Mouse (Mus musculus) macrophage (primary cell): ENCODE results near the gene Inpp5k. TPM values are rescaled to one million over a fixed set of nuclear protein-coding genes. Genes with fewer than 3 reads are reported as not detected.
A peak's percentile ranks its signal among the peaks of the same experiment; 100 is the strongest.

ENCODE experiments used
- H3K27ac ChIP-seq: fragments of 350-480 bp; formaldehyde crosslinking; 2 replicates; pipeline ENCODE4 v1.9.0; 2021
- H3K36me3 ChIP-seq: fragments of 350-480 bp; formaldehyde crosslinking; 2 replicates; pipeline ENCODE4 v1.9.0; 2021; ENCODE audit errors: inconsistent target
- H3K4me3 ChIP-seq: fragments of 350-480 bp; formaldehyde crosslinking; 2 replicates; pipeline ENCODE4 v1.9.0; 2021; ENCODE audit errors: inconsistent target
- H3K79me2 ChIP-seq: fragments of 350-480 bp; formaldehyde crosslinking; 2 replicates; pipeline ENCODE4 v1.9.0; 2021; ENCODE audit errors: inconsistent target
- WGBS: methylation state at CpG from one replicate; pipeline ENCODE4 v1.1.7; 2026; ENCODE audit warnings: inconsistent platforms; ENCODE audit not compliant: missing documents; 5-methylcytosine and 5-hydroxymethylcytosine counted together
- polyA plus RNA-seq: library from polyadenylated mRNA; stranded (reverse); fragments of 250-400 nt; gene quantifications from 3 replicates; pipeline ENCODE4 v1.2.4, GENCODE M21; 2018; ENCODE audit warnings: inconsistent platforms

Inpp5k gene
- polyA plus RNA-seq, 1 experiment from 2014 or later, result 38.4 TPM

DNA sequence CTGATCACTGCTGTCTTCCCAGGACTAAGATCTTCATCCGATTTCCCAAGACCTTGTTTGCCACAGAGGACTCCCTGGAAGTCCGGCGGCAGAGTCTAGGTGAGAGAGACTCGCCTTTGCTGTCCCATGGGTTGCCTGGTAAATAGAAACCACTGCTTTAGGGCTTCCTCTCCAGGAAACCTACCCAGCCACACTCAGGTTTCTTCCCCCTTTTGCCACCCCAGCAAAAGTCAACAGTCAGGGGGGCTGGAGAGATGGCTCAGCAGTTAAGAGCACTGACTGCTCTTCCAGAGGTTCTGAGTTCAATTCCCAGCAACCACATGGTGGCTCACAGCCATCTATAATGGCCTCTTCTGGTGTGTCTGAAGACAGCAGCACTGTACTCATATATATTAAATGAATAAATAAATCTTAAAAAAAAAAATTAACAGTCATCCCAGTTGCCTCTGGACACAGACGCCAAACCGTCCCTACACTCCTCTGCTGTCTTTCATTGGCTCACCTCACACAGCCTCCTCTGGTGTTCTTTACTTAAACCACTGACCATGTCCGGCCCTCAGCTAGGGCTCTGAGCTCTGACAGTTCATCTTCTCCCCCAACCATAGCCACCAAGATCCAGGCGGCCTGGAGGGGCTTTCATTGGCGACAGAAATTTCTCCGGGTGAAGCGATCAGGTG lies 38.5 kb downstream of the Inpp5k start:
- H3K27ac ChIP-seq, result no peak overlapping the region
- no peak overlapping the region for H3K4me3 ChIP-seq
- H3K79me2 ChIP-seq, result no peaks in the 10 kb centered on the region; the same call in 1 of the 2 replicates
- WGBS, result 71% methylated on average over 11 of the region's 11 CpGs
- H3K36me3 ChIP-seq, result peaks cover 85% of the 10 kb centered on the region

DNA sequence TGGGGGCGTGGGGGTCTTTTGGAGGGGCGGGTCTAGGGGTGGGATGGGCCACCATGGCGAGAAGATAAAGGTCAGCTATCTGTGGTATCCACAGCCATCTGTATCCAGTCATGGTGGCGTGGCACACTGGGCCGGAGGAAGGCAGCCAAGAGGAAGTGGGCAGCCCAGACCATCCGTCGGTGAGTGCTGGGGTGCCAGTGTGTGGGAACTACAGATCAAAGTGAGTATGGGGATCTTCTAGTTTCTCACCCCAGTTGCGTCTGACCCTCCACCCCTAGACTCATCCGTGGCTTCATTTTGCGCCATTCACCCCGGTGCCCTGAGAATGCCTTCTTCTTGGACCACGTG lies 39.0 kb downstream of the Inpp5k start:
- Histone ChIP-seq H3K79me2 (no peaks in the 10 kb centered on the region; the same call in 1 of the 2 replicates), H3K4me3 (no peak overlapping the region), H3K36me3 (peaks cover 82% of the 10 kb centered on the region), H3K27ac (no peak overlapping the region)
- WGBS, result 45% methylated on average over 12 of the region's 12 CpGs

DNA sequence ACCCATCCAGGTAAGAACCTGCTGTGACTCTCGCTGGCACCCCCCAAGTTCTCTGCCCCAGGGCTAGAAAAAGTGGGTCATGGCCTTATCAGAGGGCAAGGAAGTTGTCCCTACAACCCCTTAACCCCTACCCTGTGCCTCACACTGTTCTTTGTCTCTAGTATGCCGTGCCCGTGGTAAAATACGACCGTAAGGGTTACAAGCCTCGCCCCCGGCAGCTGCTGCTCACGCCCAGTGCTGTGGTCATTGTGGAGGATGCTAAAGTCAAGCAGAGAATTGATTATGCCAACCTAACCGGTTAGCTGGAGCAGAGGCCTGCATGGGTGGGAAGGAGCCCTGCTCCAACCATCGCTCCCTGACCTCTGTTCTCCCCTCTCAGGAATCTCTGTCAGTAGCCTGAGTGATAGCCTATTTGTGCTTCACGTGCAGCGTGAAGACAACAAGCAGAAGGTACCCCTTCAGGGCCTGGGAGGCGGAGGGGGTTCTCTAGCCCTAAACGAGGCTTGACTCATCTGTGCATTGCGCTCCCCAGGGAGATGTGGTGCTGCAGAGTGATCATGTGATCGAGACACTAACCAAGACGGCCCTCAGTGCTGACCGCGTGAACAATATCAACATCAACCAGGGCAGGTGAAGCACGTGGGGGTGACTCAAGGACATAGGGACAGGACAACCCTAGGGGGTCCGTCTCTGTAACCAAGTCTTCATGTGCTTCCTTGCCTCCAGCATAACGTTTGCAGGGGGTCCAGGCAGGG lies 40.8 kb downstream of the Inpp5k start:
- no peaks in the 10 kb centered on the region; the same call in 1 of the 2 replicates for H3K79me2 ChIP-seq
- 94% methylated on average over 21 of the region's 22 CpGs for WGBS
- H3K36me3 ChIP-seq, result peaks cover 65% of the 10 kb centered on the region
- H3K4me3 ChIP-seq, result no peak overlapping the region
- H3K27ac ChIP-seq, result no peak overlapping the region

DNA sequence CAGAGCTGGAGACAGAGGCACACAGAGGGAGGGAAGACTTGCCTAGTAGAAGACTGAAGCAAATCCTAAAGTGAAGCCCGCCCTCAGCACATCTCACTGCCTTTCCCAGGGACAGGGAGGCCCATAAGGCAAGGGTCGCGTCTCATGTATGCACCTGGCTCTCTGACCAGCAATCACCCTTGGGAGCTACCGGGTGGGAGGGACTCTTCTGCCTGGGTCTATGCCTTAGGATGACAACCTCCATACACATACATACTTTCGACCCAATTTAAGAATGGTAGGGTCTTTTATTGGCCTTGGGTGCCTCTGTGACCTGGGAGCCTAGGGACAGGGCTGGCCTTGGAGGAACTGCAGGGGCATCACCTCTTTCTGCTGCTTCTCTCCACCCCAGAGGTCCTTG lies 42.6 kb downstream of the Inpp5k start:
- H3K4me3 ChIP-seq, result no peak overlapping the region
- peaks cover 52% of the 10 kb centered on the region for H3K36me3 ChIP-seq
- H3K79me2 ChIP-seq, result no peaks in the 10 kb centered on the region
- H3K27ac ChIP-seq, result no peak overlapping the region
- WGBS, result 100% methylated on average over 5 of the region's 5 CpGs

DNA sequence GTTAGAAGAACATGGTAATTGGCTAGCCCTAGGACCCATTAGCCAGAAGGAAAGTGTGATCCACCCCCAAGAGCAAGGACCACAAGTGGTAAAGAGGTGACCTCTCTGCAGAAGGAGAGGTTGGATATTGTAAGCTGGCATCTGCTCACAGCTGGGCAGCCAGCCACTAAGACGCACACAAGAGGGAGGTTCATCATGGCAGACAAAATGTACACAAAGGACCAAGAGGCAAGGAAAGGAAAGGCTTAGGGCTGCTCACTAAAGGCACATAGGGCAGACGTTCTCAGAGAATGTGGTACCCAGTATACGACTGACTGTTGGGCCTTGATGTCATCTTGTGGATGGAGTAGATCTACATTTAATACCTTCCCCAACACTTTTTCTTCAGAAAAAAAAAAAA lies 44.1 kb downstream of the Inpp5k start:
- 83% methylated on average over 1 of the region's 3 CpGs for WGBS
- H3K36me3 ChIP-seq, result peaks cover 38% of the 10 kb centered on the region

DNA sequence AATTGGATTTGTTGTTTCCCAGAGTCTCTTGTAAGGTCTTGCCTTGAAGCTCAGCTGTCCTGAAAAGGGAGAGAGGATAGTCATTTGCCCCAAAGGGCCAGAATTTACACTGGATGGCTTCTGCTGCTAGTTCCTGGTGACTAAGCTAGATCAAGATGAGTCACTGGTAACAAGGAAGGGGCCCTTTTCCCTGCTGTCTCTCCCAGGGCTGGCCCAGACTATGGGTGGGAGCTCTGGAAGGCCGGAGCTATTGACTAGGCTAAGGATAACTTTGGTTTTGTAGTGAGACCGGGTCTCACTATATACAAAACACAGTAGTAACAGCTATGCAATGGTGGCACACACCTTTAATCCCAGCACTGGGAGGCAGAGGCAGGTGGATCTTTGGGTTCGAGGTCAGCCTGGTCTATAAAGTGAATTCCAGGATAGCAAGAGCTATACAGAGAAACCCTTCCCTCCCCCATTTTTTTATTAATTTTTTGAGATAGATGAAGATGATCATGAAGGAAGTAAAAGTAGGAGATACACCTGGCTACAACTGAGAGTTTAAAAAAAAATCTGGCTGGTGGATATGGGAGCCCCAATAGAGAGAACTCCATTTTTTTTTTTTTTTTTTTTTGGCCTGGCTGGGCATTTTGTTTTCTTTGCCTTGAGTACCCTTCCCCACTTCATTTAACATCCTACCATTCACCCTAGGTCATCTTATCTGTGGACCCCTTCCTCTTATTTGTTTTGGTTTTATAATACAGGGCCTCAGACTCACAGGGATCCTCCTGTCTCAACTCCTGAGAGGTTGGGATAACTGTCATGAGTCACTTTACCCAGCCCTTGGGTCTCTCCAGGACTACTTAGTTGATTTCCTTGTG lies 47.3 kb downstream of the Inpp5k start:
- peak overlapping the region; percentile 32 for H3K4me3 ChIP-seq
- peak overlapping the region; percentile 68 for H3K27ac ChIP-seq
- 65% methylated on average over 3 of the region's 3 CpGs for WGBS
- peaks cover 13% of the 10 kb centered on the region; the same call in 1 of the 2 replicates for H3K36me3 ChIP-seq
- peaks cover 39% of the 10 kb centered on the region for H3K79me2 ChIP-seq

More for the DNA sequence above, 44.1 kb downstream of the Inpp5k start:
- Histone ChIP-seq H3K4me3 (no peak overlapping the region), H3K27ac (no peak overlapping the region), H3K79me2 (peaks cover 6% of the 10 kb centered on the region)

DNA sequence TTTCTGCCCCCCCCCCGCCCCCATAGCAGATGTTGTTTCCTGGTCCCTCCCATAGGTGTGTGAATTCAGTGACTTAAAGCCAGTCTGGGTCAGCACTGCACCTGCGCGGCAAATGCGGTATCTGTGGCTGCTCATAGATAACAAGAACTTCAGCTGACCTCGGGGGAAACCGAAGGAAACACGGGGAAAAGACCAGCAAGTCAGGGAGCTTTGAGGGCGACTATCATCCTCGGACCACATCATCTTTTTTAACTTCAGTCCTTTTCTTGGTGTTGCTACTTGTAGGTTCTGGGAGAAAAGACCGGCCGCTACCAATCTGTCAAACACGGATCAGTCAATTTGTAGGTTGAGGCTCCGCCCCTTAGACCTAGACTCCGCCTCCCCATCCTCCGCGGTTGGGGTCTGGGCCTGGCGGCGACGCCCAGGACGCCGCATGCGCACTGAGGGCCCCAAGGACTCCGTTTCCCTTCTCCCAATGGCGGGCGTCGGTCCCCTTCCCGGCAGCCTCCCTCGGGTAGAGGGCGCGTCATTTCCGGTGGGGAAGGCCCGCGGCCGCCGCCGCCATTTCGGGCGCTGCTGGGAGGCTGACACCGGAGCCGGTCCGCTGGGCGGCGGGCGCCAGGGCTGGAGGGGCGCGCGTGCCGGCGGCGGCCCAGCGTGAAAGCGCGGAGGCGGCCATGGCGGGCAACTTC lies 48.1 kb downstream of the Inpp5k start, which contains the start of gene Crk:
Gene Crk (plus strand): TSS at position 513 of the 692 bp plus-strand sequence.
- H3K36me3 ChIP-seq, result peaks cover 15% of the 10 kb centered on the region; the same call in 1 of the 2 replicates
- H3K4me3 ChIP-seq, result peak within 1 kb of the TSS; percentile 67
- WGBS, result under 1% methylated on average over 55 of the region's 55 CpGs
- peaks cover 46% of the 10 kb centered on the region for H3K79me2 ChIP-seq
- H3K27ac ChIP-seq, result peak within 1 kb of the TSS; percentile 68

DNA sequence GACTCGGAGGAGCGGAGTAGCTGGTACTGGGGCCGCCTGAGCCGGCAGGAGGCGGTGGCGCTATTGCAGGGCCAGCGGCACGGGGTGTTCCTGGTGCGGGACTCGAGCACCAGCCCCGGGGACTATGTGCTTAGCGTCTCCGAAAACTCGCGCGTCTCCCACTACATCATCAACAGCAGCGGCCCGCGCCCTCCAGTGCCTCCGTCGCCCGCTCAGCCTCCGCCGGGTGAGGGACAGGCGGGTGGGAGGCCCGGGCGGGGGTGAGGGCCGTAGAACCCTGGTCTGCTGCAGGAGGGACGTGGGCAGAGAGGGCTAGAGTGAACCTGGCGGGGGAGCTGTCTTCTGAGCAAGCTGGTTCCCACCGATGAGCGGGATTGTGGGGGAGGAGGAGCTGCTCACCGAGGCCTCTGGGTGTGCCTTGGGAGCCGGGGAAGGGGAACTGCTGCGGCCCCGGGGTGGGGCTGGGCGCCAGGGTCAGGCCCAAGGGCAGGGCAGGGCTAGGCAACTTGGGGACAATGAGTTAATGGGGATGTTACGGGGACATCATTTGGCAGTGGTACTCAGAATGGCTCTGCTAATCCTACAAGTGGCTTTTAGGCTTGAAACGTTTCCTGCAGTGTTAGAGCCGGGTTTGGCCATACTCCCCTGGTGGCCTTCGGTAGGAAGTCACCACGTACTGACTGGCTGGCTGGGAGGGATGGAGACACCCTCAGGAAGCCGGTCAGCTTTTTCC lies 48.8 kb downstream of the Inpp5k start:
- peak overlapping the region; percentile 50 for H3K27ac ChIP-seq
- H3K79me2 ChIP-seq, result peaks cover 54% of the 10 kb centered on the region
- H3K36me3 ChIP-seq, result peaks cover 20% of the 10 kb centered on the region; the same call in 1 of the 2 replicates
- WGBS, result 1% methylated on average over 38 of the region's 43 CpGs
- H3K4me3 ChIP-seq, result peak overlapping the region; percentile 67

DNA sequence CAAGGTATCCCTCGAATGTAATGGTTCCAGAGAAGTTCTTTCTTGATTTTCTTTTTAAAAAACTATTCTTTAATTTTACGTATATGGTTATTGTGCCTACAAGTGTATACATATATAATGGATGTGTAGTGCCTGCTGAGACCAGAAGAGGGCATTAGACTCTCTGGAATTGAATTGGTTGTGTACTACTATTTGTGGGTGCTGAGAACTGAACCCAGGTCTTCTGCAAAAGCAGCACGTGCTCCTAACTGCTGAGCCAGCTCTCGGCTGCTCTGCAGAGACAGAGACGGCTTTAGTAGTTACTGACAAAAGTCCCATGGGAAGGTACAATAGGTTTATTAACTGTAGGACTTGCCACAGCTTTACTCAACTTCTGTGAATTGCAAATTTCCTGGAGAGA lies 53.7 kb downstream of the Inpp5k start:
- H3K27ac ChIP-seq, result no peak overlapping the region
- peaks cover 100% of the 10 kb centered on the region for H3K79me2 ChIP-seq
- peaks cover 28% of the 10 kb centered on the region; the same call in 1 of the 2 replicates for H3K36me3 ChIP-seq
- no peak overlapping the region for H3K4me3 ChIP-seq
- 100% methylated on average over 5 of the region's 5 CpGs for WGBS

DNA sequence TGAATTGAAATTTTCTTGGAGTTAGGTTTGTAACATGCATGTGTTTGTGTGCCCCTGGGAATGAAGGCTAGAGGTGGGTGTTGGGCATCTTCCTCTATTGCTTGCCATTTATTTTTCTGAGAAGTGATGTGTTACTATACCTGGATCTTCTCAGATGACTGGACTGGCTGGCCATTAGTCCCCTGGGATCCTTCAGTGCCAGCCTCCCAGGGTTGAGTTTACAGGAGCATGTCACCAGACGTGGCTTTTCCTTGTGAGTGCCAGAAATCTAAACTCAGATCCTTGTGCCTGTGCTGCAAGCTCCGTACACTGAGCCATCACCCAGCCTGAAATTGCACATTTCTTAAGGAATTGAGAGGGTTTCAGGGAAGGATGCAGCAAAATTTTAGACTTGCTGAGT lies 54.2 kb downstream of the Inpp5k start:
- no peak overlapping the region for H3K27ac ChIP-seq
- peaks cover 100% of the 10 kb centered on the region for H3K79me2 ChIP-seq
- peaks cover 30% of the 10 kb centered on the region; the same call in 1 of the 2 replicates for H3K36me3 ChIP-seq
- no peak overlapping the region for H3K4me3 ChIP-seq
- 92% methylated on average over 2 of the region's 2 CpGs for WGBS

DNA sequence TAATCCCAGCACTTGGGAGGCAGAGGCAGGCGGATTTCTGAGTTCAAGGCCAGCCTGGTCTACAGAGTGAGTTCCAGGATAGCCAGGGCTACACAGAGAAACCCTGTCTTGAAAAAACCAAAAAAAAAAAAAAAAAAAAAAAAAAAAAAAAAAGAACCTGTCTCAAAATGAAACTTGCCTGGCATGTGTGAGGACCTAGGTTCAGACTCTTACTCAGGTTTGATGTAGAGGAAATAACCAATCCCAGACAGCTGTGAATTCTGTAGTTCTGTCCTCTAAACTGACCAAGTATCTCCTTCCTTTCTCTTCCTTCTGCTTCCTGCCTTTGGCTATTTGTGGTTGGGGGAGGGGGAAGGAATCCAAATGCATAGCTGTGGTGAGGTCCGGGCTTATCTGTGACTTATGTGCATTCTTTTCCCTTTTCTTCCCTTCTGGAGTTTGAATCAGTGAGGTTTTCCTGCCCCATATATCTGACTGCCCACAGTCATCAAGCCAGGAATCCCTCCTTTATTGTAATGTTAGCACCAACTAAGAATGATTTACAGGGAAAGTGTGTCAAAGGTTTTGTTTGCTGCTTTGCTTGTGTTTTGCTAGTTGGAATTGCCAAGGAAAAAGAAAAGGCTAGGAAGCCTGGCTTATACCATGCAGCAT lies 56.7 kb downstream of the Inpp5k start:
- H3K27ac ChIP-seq, result no peak overlapping the region
- peaks cover 100% of the 10 kb centered on the region for H3K79me2 ChIP-seq
- WGBS, result 20% methylated on average over 1 of the region's 2 CpGs
- H3K36me3 ChIP-seq, result peaks cover 34% of the 10 kb centered on the region
- no peak overlapping the region for H3K4me3 ChIP-seq

DNA sequence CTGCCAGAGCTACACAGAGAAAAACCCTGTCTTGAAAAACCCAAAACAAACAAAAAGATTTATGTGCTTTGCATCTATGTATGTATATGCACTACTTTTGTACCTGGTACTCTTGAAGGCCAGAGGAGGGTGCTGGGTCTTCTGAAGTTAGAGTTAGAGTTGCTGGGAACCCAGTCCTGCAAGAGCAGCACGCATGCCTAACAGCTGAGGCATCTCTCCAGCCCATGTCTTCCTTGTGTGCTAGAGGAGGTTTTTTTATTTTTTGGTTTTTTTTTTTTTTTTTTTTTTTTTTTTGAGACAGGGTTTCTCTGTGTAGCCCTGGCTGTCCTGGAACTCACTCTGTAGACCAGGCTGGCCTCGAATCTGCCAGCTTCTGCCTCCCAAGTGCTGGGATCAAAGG lies 57.3 kb downstream of the Inpp5k start:
- Histone ChIP-seq H3K27ac (no peak overlapping the region), H3K79me2 (peaks cover 100% of the 10 kb centered on the region), H3K4me3 (no peak overlapping the region), H3K36me3 (peaks cover 36% of the 10 kb centered on the region)
- WGBS, result 100% methylated on average over 1 of the region's 2 CpGs

DNA sequence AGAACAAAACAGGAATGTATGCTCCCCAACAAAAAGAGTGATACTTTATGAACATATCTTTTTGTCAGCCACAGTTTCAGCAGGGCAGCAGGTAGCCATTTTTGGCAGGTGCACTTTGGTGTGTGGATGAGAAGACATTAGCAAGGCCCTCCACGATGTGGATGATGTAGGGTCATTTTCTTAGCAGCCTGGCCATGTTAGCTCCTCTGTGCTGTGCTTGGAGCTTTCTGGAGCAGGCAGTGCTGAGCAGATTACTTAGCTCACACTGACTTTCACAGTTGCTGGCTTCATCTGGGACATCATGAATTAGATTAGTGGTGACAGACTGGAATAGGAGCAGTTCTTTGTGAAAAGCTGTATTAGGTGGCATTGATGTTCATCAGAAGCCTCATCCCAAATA lies 59.2 kb downstream of the Inpp5k start:
- 75% methylated on average over 1 of the region's 1 CpGs for WGBS
- no peak overlapping the region for H3K4me3 ChIP-seq
- peaks cover 43% of the 10 kb centered on the region for H3K36me3 ChIP-seq
- H3K27ac ChIP-seq, result no peak overlapping the region
- peaks cover 100% of the 10 kb centered on the region for H3K79me2 ChIP-seq
